Mouse (Mus musculus) layer of hippocampus, adult 9-11 months (tissue): ENCODE results near the gene Gm47955.
"Not testable (repeated sequence)": the region's sequence is repeated elsewhere in the genome, so short reads cannot be mapped to it uniquely, and the experiment has no call there.

ENCODE experiments used
- DNase-seq: peaks from one replicate; pipeline ENCODE4 v3.0.0; 2022

The Gm47955 gene

DNA sequence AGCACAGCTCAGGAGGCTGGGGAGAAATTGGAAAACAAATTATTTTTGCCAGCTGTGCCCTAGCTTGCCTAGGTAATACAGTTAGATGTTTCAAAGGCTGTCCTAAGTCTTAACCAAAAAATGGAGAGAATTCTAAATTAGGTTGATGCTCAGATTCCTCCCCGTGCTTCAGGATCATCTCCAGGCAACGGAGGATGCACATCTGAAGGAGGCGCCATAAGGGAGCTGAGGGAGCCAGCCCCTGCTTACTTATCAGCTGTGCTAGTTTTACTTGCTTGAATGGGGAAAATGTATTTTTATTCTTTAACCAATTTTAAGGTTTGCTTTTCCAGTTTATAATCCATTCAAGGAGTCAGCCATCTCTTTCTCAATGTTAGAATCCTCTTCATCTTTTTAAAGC lies 33.9 kb downstream of the Gm47955 start:
- no peak for DNase-seq

DNA sequence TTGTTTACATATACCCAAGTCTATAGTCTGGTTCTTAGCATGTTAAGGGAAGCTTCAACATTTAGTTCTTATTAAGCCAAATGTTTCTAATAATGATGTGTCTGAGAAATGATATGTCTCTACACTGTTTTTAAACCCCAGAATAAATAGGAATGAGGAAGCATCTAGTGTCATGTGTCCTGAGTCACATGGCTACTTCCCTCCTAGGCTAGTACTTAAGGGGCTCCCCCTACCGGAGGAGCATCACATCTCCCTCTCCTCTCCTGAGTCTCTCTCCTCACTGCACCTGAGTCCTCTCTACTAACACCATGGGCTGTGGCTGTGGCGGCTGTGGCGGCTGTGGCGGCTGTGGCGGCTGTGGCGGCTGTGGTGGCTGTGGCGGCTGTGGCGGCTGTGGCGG lies 40.2 kb downstream of the Gm47955 start, which contains the start of gene Gm47959:
Gene Gm47959 (plus strand): TSS at position 243 of the 400 bp plus-strand sequence.
- DNase-seq, result not testable (repeated sequence)

DNA sequence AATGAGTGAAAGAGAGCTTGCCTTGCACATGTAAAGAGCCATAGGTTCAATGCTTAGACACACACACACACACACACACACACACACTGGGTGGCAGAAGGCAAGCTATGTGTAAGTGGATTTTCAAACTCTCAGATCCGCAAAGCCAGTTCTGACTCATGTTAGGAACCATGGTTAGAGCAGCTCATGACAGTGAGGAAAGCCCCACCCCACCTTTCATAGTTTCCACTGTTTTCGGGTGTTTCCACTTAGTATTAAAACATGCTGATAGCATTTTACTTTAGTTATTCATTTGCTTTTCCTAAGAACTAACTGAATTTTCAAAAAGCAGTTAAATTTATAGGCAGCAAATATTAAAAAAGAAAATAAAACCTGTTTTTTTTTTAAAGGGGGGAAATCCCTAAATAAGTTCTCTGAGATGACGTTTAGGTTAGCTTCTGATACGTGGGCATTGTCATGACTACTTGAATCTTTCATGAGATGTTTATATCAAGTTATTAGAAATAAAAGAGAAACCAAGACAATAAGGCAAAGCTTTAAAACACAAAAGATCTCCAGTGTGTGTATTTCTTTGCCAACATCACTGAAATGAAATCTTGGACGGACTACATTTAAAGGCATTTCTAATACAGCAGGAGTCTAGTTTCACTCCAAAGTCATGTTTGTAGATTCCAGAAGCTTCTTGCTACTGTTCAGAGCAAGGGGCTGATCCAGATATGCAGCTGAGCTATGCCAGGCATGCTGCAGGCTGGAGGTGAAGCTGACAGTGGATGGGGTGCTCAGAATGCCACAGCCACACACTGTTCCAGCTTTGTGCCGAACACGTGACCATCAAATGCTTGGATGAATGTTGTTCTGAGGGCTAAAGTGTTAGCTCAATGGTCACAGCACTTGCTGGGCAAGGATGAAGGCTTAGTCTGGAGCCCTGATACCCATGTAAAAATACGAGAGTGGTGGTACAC lies 46.4 kb downstream of the Gm47955 start:
- no peak for DNase-seq

DNA sequence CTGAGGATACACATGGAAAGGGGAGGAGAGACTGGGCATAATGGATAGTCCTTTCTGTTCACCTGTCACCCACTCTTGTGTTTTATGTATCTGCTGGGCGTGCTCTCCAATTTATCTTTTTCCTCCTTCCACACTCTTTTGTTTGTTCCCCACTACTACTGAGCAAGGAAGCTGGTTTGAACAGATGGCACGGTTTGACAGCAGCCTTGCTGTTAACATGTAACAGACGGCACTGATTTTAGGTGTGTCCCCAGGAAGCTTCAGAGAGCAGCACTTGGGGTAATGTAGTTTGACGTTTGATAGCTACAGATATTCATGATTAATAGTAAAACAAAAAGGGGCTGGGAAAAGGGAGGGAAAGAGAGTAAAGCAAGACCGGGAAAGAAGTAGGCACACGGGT lies 47.4 kb downstream of the Gm47955 start:
- DNase-seq, result no peak
